Mouse (Mus musculus): ENCODE data around the gene Tpr. TPM values are rescaled to one million over a fixed set of nuclear protein-coding genes. Genes with fewer than 3 reads are reported as not detected.
A peak's percentile ranks its signal among the peaks of the same experiment; 100 is the strongest.

Tpr gene
- polyA plus RNA-seq, 1 experiment from 2014 or later: 209 TPM

DNA sequence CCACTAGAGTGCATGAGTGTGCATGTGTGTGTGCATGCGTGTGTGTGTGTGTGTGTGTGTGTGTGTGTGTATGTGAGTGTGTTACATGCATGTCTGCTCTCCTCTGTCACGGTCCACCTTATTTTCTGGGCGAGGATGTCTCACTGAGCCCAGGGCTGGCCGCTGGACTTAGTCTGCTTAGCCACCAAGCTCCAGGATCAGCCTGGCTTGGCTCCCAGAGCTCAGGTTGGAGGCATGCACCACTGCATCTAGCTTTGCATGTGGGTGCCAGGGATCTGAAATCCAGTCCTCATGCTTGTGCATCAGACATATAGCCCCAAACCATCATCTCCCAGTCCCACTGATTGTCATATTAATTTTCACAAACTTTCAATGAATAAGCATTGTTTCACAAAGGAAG lies 71.1 kb downstream of the Tpr start:
- ATAC-seq (ENCODE audit: insufficient number of reproducible peaks, insufficient read depth, low FRiP score, low TSS enrichment): no peak
- no peaks in the 10 kb centered on the region for H3K27me3 ChIP-seq

DNA sequence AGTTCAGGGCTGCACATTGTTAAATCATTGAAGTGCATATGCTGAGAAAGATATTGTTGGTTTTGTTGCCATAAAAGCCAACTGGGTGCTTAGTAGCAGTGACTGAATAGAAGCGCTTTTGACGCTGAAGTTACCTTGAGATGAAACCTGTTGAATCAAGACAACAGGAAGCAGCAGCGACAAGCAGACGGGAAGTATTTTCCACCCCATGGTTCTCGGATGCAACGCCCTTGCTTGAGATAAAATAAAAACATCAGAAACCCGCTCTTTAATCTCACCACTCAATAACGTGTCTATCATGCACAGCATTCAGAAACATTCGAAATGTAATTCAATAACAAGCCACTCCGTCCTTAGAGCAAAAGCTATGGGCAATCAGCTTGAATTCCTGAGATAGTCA lies 72.7 kb downstream of the Tpr start:
- ATAC-seq (ENCODE audit: insufficient number of reproducible peaks, insufficient read depth, low FRiP score, low TSS enrichment): no peak
- no peaks in the 10 kb centered on the region for H3K4me1 ChIP-seq
- no peak overlapping the region for H3K4me2 ChIP-seq (replicated peaks)
- no peaks in the 10 kb centered on the region for H3K36me3 ChIP-seq
- H3K27me3 ChIP-seq: no peaks in the 10 kb centered on the region
- H3K9me3 ChIP-seq: no peaks in the 10 kb centered on the region
- H3K27ac ChIP-seq: no peak overlapping the region
- H3K4me3 ChIP-seq: no peak overlapping the region
- H3K9ac ChIP-seq: no peak overlapping the region
- WGBS: 80% methylated on average over 10 of the region's 10 CpGs

More for the DNA sequence above, 71.1 kb downstream of the Tpr start:
- no peak overlapping the region for H3K27ac ChIP-seq
- no peaks in the 10 kb centered on the region for H3K9me3 ChIP-seq
- no peak overlapping the region for H3K9ac ChIP-seq
- no peak overlapping the region for H3K4me2 ChIP-seq (replicated peaks)
- no peaks in the 10 kb centered on the region for H3K36me3 ChIP-seq
- no peak overlapping the region for H3K4me3 ChIP-seq
- WGBS: 82% methylated on average over 4 of the region's 4 CpGs
- no peaks in the 10 kb centered on the region for H3K4me1 ChIP-seq

DNA sequence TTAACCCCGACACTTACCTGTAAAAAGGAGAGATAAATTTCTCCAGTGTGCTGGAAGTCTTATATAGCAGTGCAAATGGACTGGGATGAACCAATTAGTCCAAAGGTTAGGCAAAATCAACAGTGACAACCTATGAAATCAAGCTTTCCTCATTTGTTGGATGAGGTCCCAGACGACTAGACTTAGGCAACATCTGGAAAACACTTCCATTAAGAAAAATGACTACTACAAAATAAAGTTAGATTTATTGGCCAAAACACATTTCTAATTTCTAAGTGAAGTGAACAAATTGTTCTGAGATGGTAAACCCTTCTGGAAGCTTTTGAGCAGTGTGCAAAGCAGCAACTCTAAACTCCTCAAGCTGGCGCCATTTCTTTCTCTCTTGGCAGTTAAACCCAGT lies 73.5 kb downstream of the Tpr start, which contains the start of gene Prg4:
Prg4 (minus strand) TSS at position 34 of the 400 bp plus-strand sequence.
- H3K36me3 ChIP-seq: no peaks in the 10 kb centered on the region
- H3K9me3 ChIP-seq: no peaks in the 10 kb centered on the region
- H3K4me3 ChIP-seq: no peak within 1 kb of the TSS
- no peaks in the 10 kb centered on the region for H3K4me1 ChIP-seq
- H3K27me3 ChIP-seq: no peaks in the 10 kb centered on the region
- H3K9ac ChIP-seq: no peak within 1 kb of the TSS
- H3K27ac ChIP-seq: no peak within 1 kb of the TSS
- no peak for ATAC-seq (ENCODE audit: insufficient number of reproducible peaks, insufficient read depth, low FRiP score, low TSS enrichment)
- no peak within 1 kb of the TSS for H3K4me2 ChIP-seq (replicated peaks)
- 75% methylated on average over 3 of the region's 3 CpGs for WGBS

DNA sequence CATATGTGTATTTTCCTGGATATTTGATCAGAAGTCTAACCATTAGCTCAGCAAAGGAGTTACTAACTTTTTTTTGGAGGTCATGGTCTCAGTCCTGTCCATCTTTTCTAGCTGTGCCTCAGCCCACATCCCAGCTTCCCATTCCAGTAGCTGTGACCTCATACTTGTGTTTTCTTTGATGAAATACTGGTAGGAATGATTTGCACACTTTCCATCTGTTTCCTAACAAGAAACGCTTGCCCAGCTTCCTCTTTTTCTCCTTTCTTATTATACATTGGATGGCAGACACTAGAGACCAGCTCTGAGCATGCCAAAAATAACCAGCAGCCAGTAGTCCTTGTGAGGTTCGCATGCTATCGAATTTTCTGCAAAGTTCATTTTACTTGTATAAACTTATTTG lies 77.4 kb downstream of the Tpr start:
- Histone ChIP-seq H3K36me3 (no peaks in the 10 kb centered on the region), H3K4me3 (no peak overlapping the region), H3K27me3 (no peaks in the 10 kb centered on the region), H3K4me1 (no peaks in the 10 kb centered on the region), H3K9me3 (no peaks in the 10 kb centered on the region), H3K9ac (no peak overlapping the region), H3K4me2 (replicated peaks) (no peak overlapping the region), H3K27ac (no peak overlapping the region)
- no peak for ATAC-seq (ENCODE audit: insufficient number of reproducible peaks, insufficient read depth, low FRiP score, low TSS enrichment)
- WGBS: 77% methylated on average over 3 of the region's 3 CpGs

DNA sequence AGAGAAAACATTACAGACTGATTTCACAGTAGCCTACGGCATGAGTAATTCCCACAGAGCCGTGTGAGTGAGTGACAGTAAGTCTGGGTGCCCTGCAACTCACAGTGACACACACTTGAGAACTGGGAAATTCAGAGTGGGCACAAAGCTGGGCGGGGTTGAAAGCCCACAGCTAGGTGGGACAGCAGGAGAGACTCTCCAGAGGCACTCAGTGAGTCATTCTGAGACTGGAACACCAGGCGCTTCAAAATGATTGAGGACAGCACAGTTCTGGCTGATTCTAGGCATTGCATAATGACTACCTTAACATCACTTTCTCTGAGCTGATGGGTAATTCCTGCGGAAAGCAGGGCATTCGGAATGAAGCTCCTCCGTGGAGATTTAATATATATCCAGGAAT lies 79.9 kb downstream of the Tpr start:
- no peak for ATAC-seq (ENCODE audit: insufficient number of reproducible peaks, insufficient read depth, low FRiP score, low TSS enrichment)
- Histone ChIP-seq H3K36me3 (no peaks in the 10 kb centered on the region), H3K4me3 (no peak overlapping the region), H3K4me1 (no peaks in the 10 kb centered on the region), H3K27ac (no peak overlapping the region), H3K9me3 (no peaks in the 10 kb centered on the region), H3K9ac (no peak overlapping the region), H3K27me3 (no peaks in the 10 kb centered on the region), H3K4me2 (replicated peaks) (no peak overlapping the region)
- 78% methylated on average over 7 of the region's 7 CpGs for WGBS

DNA sequence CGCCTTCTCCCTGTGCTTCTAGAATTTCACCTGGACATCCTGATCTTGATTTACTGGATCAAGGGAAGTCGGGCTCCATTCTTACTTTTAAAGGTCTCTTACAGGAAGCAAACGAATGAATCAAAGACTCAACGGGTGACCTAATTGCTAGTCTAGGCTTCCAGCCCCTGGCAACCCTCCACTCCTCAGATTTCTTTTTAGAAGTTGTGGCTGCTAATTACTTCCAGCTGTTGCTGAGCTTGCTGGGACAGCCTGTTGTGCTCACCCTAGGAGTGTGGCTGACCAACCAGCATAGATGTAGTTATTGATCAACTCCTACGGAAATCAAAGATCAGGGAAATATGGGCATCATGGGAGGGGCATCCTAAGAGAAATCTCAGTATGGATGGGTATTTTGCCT lies 88.0 kb downstream of the Tpr start:
- Histone ChIP-seq H3K9ac (no peak overlapping the region), H3K4me3 (no peak overlapping the region), H3K36me3 (no peaks in the 10 kb centered on the region), H3K27me3 (no peaks in the 10 kb centered on the region), H3K4me1 (peaks cover 7% of the 10 kb centered on the region), H3K9me3 (no peaks in the 10 kb centered on the region), H3K27ac (0 out of 2 replicates have a peak overlapping the region, but pooled peaks have one; percentile 30), H3K4me2 (replicated peaks) (no peak overlapping the region)
- WGBS: 23% methylated on average over 5 of the region's 5 CpGs
- ATAC-seq (ENCODE audit: insufficient number of reproducible peaks, insufficient read depth, low FRiP score, low TSS enrichment): 0 out of 2 replicates have a peak, but pooled peaks have one; percentile 47

DNA sequence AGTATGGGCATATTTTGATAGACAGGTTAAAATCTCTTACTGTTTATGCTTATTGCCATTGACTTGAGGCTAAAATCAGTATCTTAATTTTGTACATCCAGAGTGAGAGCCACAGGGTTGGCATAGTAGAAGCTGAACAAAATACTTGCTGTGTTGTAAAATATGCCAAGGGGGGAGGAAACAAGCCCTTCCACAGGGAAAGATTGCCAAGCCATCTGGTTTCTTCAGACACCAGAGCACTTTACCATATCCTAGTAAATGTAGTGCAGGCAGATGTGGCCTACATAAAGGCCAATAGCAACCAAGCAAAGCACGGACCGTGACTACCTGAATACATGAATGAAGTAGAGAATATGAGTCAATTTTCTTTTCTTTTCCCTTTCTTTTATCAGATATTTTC lies 96.5 kb downstream of the Tpr start:
- H3K4me1 ChIP-seq: no peaks in the 10 kb centered on the region
- ATAC-seq (ENCODE audit: insufficient number of reproducible peaks, insufficient read depth, low FRiP score, low TSS enrichment): no peak
- no peak overlapping the region for H3K27ac ChIP-seq
- H3K4me2 ChIP-seq (replicated peaks): no peak overlapping the region
- WGBS: 90% methylated on average over 2 of the region's 2 CpGs
- no peak overlapping the region for H3K9ac ChIP-seq
- H3K4me3 ChIP-seq: no peak overlapping the region
- H3K9me3 ChIP-seq: no peaks in the 10 kb centered on the region
- H3K27me3 ChIP-seq: no peaks in the 10 kb centered on the region
- H3K36me3 ChIP-seq: no peaks in the 10 kb centered on the region

DNA sequence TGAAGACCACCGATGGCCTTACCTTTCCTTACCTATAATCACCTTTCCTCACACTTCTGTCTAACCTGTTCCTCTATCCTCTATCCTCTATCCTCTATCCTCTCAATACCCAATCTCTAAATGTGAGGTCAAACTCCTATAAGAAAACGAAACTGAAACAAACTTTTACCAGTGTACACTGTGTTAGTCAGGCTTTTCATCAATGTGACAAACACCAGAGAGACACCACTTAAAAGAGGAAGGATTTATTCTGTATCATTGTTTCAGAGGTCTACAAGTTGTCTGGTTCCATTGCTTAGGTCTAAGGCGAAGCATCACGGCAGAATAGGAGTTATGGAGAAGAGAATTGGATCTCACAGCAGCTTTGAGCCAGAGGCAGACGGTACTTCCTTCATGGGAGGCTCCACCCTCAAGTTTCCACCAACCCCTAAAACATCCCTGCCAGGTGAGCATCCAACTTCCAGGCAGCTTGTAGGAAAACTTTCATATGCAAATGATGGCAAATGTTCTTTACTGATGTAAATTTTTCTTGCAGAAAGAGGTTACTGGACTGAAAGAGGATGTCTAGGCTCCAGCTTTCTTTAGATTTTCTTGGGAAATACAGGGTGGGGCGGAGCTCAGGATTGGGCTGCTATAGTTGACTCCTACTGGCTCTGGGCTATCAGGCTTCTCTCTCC lies 104.1 kb downstream of the Tpr start:
- H3K36me3 ChIP-seq: no peaks in the 10 kb centered on the region
- no peak overlapping the region for H3K9ac ChIP-seq
- 79% methylated on average over 6 of the region's 6 CpGs for WGBS
- no peaks in the 10 kb centered on the region for H3K4me1 ChIP-seq
- H3K4me3 ChIP-seq: no peak overlapping the region
- H3K27me3 ChIP-seq: no peaks in the 10 kb centered on the region
- no peak for ATAC-seq (ENCODE audit: insufficient number of reproducible peaks, insufficient read depth, low FRiP score, low TSS enrichment)
- H3K9me3 ChIP-seq: no peaks in the 10 kb centered on the region
- H3K27ac ChIP-seq: no peak overlapping the region
- no peak overlapping the region for H3K4me2 ChIP-seq (replicated peaks)

DNA sequence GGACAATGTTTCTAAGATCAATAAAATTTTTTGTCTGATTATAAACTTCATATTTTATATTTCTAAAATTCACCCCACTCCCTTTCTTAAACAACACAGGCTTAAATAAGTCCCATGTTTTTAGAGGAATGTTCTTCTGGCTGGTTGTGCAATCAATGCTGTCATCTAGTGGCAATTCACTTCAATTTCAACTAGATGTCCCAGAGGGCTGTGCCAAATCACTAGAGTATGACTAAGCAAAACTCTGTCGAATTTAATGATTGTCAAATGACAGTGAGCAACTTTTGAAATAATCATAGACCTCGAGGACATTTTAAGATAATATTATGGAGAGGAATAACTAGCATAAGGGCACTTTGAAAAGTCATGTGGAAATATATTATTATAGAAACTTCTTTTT lies 105.1 kb downstream of the Tpr start:
- no peak overlapping the region for H3K4me2 ChIP-seq (replicated peaks)
- no peak for ATAC-seq (ENCODE audit: insufficient number of reproducible peaks, insufficient read depth, low FRiP score, low TSS enrichment)
- H3K27me3 ChIP-seq: no peaks in the 10 kb centered on the region
- no peaks in the 10 kb centered on the region for H3K9me3 ChIP-seq
- no peaks in the 10 kb centered on the region for H3K4me1 ChIP-seq
- no peak overlapping the region for H3K27ac ChIP-seq
- WGBS: 60% methylated on average over 2 of the region's 2 CpGs
- no peaks in the 10 kb centered on the region for H3K36me3 ChIP-seq
- H3K4me3 ChIP-seq: no peak overlapping the region
- no peak overlapping the region for H3K9ac ChIP-seq

DNA sequence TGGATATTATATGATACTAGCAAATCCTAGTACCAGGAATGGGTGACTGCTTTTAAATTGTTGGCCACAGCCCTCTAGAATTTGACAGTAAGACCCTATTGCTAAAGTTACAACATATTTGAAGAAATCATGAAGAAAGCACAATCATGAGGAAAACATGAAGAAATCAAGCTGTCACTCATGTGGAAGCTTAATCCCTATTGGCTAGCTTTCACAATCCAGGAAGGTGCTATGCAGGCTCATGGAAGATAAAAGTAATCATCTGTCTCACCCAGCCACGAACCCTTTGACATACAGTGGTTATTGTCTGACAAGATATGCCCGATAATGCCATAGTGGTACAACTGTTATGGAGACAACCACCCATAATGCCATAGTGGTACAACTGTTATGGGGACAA lies 105.5 kb downstream of the Tpr start:
- 87% methylated on average over 2 of the region's 2 CpGs for WGBS
- Histone ChIP-seq H3K36me3 (no peaks in the 10 kb centered on the region), H3K9ac (no peak overlapping the region), H3K4me1 (no peaks in the 10 kb centered on the region), H3K27me3 (no peaks in the 10 kb centered on the region), H3K4me2 (replicated peaks) (no peak overlapping the region), H3K9me3 (no peaks in the 10 kb centered on the region), H3K4me3 (no peak overlapping the region), H3K27ac (no peak overlapping the region)
- ATAC-seq (ENCODE audit: insufficient number of reproducible peaks, insufficient read depth, low FRiP score, low TSS enrichment): no peak

Measured in embryonic facial prominence, embryonic 12.5 days (tissue).